Mouse (Mus musculus) neutrophil, adult 5-6 weeks (primary cell): ENCODE results near the gene Foxb2. TPM values are rescaled to one million over a fixed set of nuclear protein-coding genes. Genes with fewer than 3 reads are reported as not detected.

Experiments used
- ATAC-seq: fragments of 151-379, 151-347 bp; 2 replicates; pipeline ENCODE4 v1.8.0; 2017; ENCODE audit warnings: mild to moderate bottlenecking, moderate TSS enrichment; ENCODE audit not compliant: insufficient number of reproducible peaks, poor library complexity, low FRiP score, severe bottlenecking; ENCODE audit errors: extremely low read depth
- total RNA-seq: library from RNA; stranded (forward); fragments of 200-1000 nt; gene quantifications from 2 replicates; pipeline ENCODE4 v1.2.3, GENCODE M21; 2017

Gene Foxb2
- total RNA-seq, 1 experiment from 2014 or later, result not detected

- ATAC-seq, result no peak
Measured at GRCm38 (mm10) chr19:16841001-16841400, 32.6 kb downstream of the Foxb2 start.

DNA sequence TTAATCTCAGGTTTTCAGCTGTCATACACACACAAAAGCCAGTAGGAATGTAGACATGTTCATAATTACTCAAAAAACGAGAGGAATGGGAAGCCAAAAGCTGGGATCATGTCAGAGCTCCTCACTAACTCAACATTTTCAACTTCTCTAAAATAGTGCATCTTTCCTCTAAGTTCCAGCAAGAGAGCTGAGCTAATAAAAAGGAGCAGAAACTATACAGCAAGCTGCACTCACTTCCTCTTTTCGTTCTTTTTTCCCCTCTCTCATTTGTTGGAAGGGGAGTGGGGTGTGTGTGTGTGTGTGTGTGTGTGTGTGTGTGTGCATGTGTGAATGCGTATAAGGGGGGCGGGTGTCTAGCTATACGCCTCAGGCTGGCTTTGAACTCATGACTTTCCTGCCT is 45.9 kb downstream of the Foxb2 start:
- no peak for ATAC-seq

DNA sequence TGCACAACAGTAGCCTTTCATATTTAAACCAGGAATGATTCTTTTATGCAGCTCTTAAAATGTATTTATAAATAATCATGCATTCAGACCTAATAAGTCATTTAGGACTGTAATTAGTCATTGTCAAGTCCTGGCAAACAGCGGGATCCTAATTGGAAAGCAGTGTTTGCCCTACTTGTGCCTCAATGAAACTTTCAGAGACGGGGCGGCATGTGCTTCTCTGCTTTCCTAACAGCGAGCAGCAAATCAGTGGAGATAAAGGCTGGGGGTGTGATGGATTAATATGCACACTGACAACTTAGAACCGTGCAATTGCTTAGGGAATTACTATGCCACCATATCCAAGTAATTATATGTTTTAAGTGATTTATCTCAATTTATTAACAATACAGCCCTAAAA is 48.4 kb downstream of the Foxb2 start:
- ATAC-seq, result no peak

Other genes starting within 250 kb of the Foxb2 start
- gene Vps13a, start 92.9 kb downstream of the Foxb2 start, total RNA-seq, result 100 and 111 TPM in 2 replicates
- 0.12 and 0.74 TPM in 2 replicates for gene Prune2, start 82.3 kb upstream of the Foxb2 start, total RNA-seq